Mouse (Mus musculus) heart, embryonic 10.5 days (tissue): Measurements from ENCODE around the gene Ugt1a6a. TPM values are rescaled to one million over a fixed set of nuclear protein-coding genes. Genes with fewer than 3 reads are reported as not detected.

ENCODE experiments used
- DNase-seq: peaks from one replicate; pipeline ENCODE4 v3.0.0-alpha.2; 2017; ENCODE audit warnings: low spot score
- H3K27ac ChIP-seq: fragments of 300-500 bp; sonication (generic); 2 replicates; pipeline ENCODE4 v1.5.1; 2016; ENCODE audit warnings: mild to moderate bottlenecking
- H3K27me3 ChIP-seq: fragments of 300-500 bp; sonication (generic); 2 replicates; pipeline ENCODE4 v1.6.1; 2016; ENCODE audit warnings: mild to moderate bottlenecking; ENCODE audit not compliant: poor library complexity, insufficient read depth, severe bottlenecking
- H3K36me3 ChIP-seq: fragments of 300-500 bp; sonication (generic); 2 replicates; pipeline ENCODE4 v1.6.1; 2016; ENCODE audit warnings: mild to moderate bottlenecking, moderate library complexity
- H3K4me1 ChIP-seq: fragments of 300-500 bp; sonication (generic); 2 replicates; pipeline ENCODE4 v1.6.1; 2016; ENCODE audit warnings: mild to moderate bottlenecking
- H3K4me3 ChIP-seq: fragments of 300-500 bp; sonication (generic); 2 replicates; pipeline ENCODE4 v1.5.1; 2016; ENCODE audit warnings: mild to moderate bottlenecking, moderate library complexity
- H3K9me3 ChIP-seq: fragments of 300-500 bp; sonication (generic); 2 replicates; pipeline ENCODE4 v1.6.1; 2016; ENCODE audit warnings: mild to moderate bottlenecking, moderate library complexity
- WGBS: fragments of 180-500 bp; shearing (Covaris S2); methylation state at CpG from one replicate; pipeline ENCODE4 v1.1.7; 2016; 5-methylcytosine and 5-hydroxymethylcytosine counted together
- polyA plus RNA-seq: library from polyadenylated mRNA; unstranded; fragments of >200 nt; fragmentation: Nextera tagmentation; extraction: Ambion mirVana; gene quantifications from 2 replicates; pipeline ENCODE4 v1.2.1, GENCODE M21; 2016

Gene Ugt1a6a
- polyA plus RNA-seq, 1 experiment from 2014 or later = not detected

- Histone ChIP-seq H3K27me3 (no peaks in the 10 kb centered on the region), H3K4me3 (no peak overlapping the region), H3K4me1 (peaks cover 14% of the 10 kb centered on the region), H3K36me3 (0 out of 2 replicates have a peak, but pooled peaks cover 11% of the 10 kb centered on the region), H3K9me3 (peaks cover 91% of the 10 kb centered on the region), H3K27ac (no peak overlapping the region)
- 57% methylated on average over 2 of the region's 2 CpGs for WGBS
- no peak for DNase-seq
Observed at GRCm38 (mm10) chr1:88255466-88255857, 120.9 kb downstream of the Ugt1a6a start.

- H3K27ac ChIP-seq = no peak overlapping the region
- no peaks in the 10 kb centered on the region for H3K27me3 ChIP-seq
- 75% methylated on average over 13 of the region's 13 CpGs for WGBS
- H3K4me1 ChIP-seq = peaks cover 14% of the 10 kb centered on the region
- H3K4me3 ChIP-seq = no peak overlapping the region
- peaks cover 16% of the 10 kb centered on the region for H3K36me3 ChIP-seq
- DNase-seq = no peak
- H3K9me3 ChIP-seq = peaks cover 83% of the 10 kb centered on the region
Observed at GRCm38 (mm10) chr1:88255989-88256754, 121.6 kb downstream of the Ugt1a6a start.

- Histone ChIP-seq H3K9me3 (peaks cover 77% of the 10 kb centered on the region), H3K36me3 (peaks cover 25% of the 10 kb centered on the region), H3K27ac (no peak overlapping the region), H3K4me3 (no peak overlapping the region), H3K4me1 (peaks cover 14% of the 10 kb centered on the region), H3K27me3 (no peaks in the 10 kb centered on the region)
- WGBS = 75% methylated on average over 10 of the region's 10 CpGs
- no peak for DNase-seq
Observed at GRCm38 (mm10) chr1:88256886-88257663, 122.5 kb downstream of the Ugt1a6a start.

- Histone ChIP-seq H3K27ac (no peak overlapping the region), H3K27me3 (no peaks in the 10 kb centered on the region), H3K4me1 (peaks cover 14% of the 10 kb centered on the region), H3K36me3 (peaks cover 31% of the 10 kb centered on the region), H3K4me3 (no peak overlapping the region), H3K9me3 (peaks cover 71% of the 10 kb centered on the region)
- WGBS = 77% methylated on average over 6 of the region's 6 CpGs
- no peak for DNase-seq
Observed at GRCm38 (mm10) chr1:88257681-88258080, 123.1 kb downstream of the Ugt1a6a start.

GRCm38 (mm10) chr1:88258361-88258760, 123.8 kb downstream of the Ugt1a6a start:
- peaks cover 38% of the 10 kb centered on the region for H3K36me3 ChIP-seq
- H3K27me3 ChIP-seq = no peaks in the 10 kb centered on the region
- H3K9me3 ChIP-seq = peaks cover 64% of the 10 kb centered on the region
- peaks cover 14% of the 10 kb centered on the region for H3K4me1 ChIP-seq
- no peak overlapping the region for H3K27ac ChIP-seq
- no peak for DNase-seq
- no peak overlapping the region for H3K4me3 ChIP-seq
- 71% methylated on average over 6 of the region's 6 CpGs for WGBS

GRCm38 (mm10) chr1:88258881-88259642, 124.5 kb downstream of the Ugt1a6a start:
- DNase-seq = no peak

GRCm38 (mm10) chr1:88259643-88260024, 125.0 kb downstream of the Ugt1a6a start:
- Histone ChIP-seq H3K27me3 (no peaks in the 10 kb centered on the region), H3K4me1 (peaks cover 14% of the 10 kb centered on the region), H3K9me3 (peaks cover 57% of the 10 kb centered on the region), H3K4me3 (no peak overlapping the region), H3K36me3 (peaks cover 50% of the 10 kb centered on the region), H3K27ac (no peak overlapping the region)
- no peak for DNase-seq
- 74% methylated on average over 4 of the region's 4 CpGs for WGBS

More at GRCm38 (mm10) chr1:88258881-88259642, 124.5 kb downstream of the Ugt1a6a start:
- no peak overlapping the region for H3K4me3 ChIP-seq
- peaks cover 61% of the 10 kb centered on the region for H3K9me3 ChIP-seq
- no peaks in the 10 kb centered on the region for H3K27me3 ChIP-seq
- no peak overlapping the region for H3K27ac ChIP-seq
- H3K36me3 ChIP-seq = peaks cover 45% of the 10 kb centered on the region
- H3K4me1 ChIP-seq = peaks cover 14% of the 10 kb centered on the region
- 70% methylated on average over 8 of the region's 8 CpGs for WGBS

- peaks cover 55% of the 10 kb centered on the region for H3K36me3 ChIP-seq
- H3K4me3 ChIP-seq = no peak overlapping the region
- no peak for DNase-seq
- WGBS = 76% methylated on average over 6 of the region's 6 CpGs
- no peak overlapping the region for H3K27ac ChIP-seq
- H3K27me3 ChIP-seq = no peaks in the 10 kb centered on the region
- H3K9me3 ChIP-seq = peaks cover 57% of the 10 kb centered on the region
- H3K4me1 ChIP-seq = peaks cover 18% of the 10 kb centered on the region
Observed at GRCm38 (mm10) chr1:88260114-88260513, 125.5 kb downstream of the Ugt1a6a start.

- H3K4me3 ChIP-seq = no peak overlapping the region
- DNase-seq = no peak
- H3K9me3 ChIP-seq = peaks cover 51% of the 10 kb centered on the region
- H3K36me3 ChIP-seq = peaks cover 62% of the 10 kb centered on the region
- 83% methylated on average over 10 of the region's 10 CpGs for WGBS
- no peaks in the 10 kb centered on the region for H3K27me3 ChIP-seq
- no peak overlapping the region for H3K27ac ChIP-seq
- peaks cover 19% of the 10 kb centered on the region for H3K4me1 ChIP-seq
Observed at GRCm38 (mm10) chr1:88260604-88261377, 126.2 kb downstream of the Ugt1a6a start.

- peaks cover 19% of the 10 kb centered on the region for H3K4me1 ChIP-seq
- no peaks in the 10 kb centered on the region for H3K27me3 ChIP-seq
- no peak overlapping the region for H3K4me3 ChIP-seq
- no peak for DNase-seq
- no peak overlapping the region for H3K27ac ChIP-seq
- WGBS = 83% methylated on average over 7 of the region's 7 CpGs
- peaks cover 71% of the 10 kb centered on the region for H3K36me3 ChIP-seq
- peaks cover 41% of the 10 kb centered on the region for H3K9me3 ChIP-seq
Observed at GRCm38 (mm10) chr1:88261706-88262105, 127.1 kb downstream of the Ugt1a6a start.

GRCm38 (mm10) chr1:88262255-88262654, 127.6 kb downstream of the Ugt1a6a start:
- peaks cover 36% of the 10 kb centered on the region for H3K9me3 ChIP-seq
- WGBS = 87% methylated on average over 4 of the region's 4 CpGs

GRCm38 (mm10) chr1:88262961-88263360, 128.4 kb downstream of the Ugt1a6a start:
- peak; percentile 88 for DNase-seq
- peaks cover 84% of the 10 kb centered on the region for H3K36me3 ChIP-seq
- peaks cover 29% of the 10 kb centered on the region for H3K9me3 ChIP-seq
- 75% methylated on average over 6 of the region's 6 CpGs for WGBS
- H3K27me3 ChIP-seq = no peaks in the 10 kb centered on the region
- no peak overlapping the region for H3K27ac ChIP-seq
- peaks cover 19% of the 10 kb centered on the region for H3K4me1 ChIP-seq
- H3K4me3 ChIP-seq = no peak overlapping the region

More at GRCm38 (mm10) chr1:88262255-88262654, 127.6 kb downstream of the Ugt1a6a start:
- no peak for DNase-seq
- Histone ChIP-seq H3K4me3 (no peak overlapping the region), H3K4me1 (peaks cover 19% of the 10 kb centered on the region), H3K27ac (no peak overlapping the region), H3K36me3 (peaks cover 77% of the 10 kb centered on the region), H3K27me3 (no peaks in the 10 kb centered on the region)
